ENCODE assay signal across 23 mouse cellular contexts in the genomic region with DNA sequence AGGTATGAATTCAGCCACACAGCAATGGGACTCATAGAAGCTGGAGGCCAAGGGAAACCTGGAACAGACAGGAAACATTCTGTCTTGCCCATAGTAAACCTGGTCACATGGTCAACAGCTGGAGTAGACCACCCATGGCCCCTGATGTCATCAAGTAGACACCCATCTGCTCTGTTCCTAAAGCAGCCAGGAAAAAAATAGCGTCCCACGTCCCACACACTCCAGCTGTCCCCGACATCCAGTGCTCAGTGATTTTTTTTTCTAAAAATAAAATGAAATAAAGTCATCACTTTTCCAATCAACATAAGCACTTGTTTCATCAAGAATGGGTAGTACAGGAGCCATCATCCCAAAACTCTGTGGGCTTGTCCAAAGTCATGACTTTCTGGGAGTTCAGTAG.
DNase-seq lines count a peak whose midpoint lies in the region; TF ChIP-seq lines count a peak whose summit lies in the region.
"Had no signal": no experiment of that assay in that cellular context is flagged by ENCODE, and none has a peak within 500 bp of the region (broad histone marks: within the 10 kb centered on the region; RNA-seq: fewer than 3 reads in every experiment).

No protein-coding gene starts in this region.

- H3K4me3 ChIP-seq in left cerebral cortex, adult 2 months: no peak overlapping the region
- H3K4me3 ChIP-seq: embryonic facial prominence, embryonic 12.5 days; hindbrain, embryonic 10.5 days; hindbrain, embryonic 15.5 days; limb, embryonic 13.5 days; lung, embryonic 15.5 days had no signal

- H3K27ac ChIP-seq in left cerebral cortex, adult 2 months: peak overlapping the region; percentile 79
- H3K27ac ChIP-seq: embryonic facial prominence, embryonic 12.5 days; hindbrain, embryonic 10.5 days; hindbrain, embryonic 15.5 days; limb, embryonic 13.5 days; lung, embryonic 15.5 days had no signal

- no peak for TF ChIP-seq CTCF in left cerebral cortex, adult 2 months (IDR thresholded peaks at IDR 0.05)

- DNase-seq in left cerebral cortex, adult 2 months (ENCODE audit: extremely low spot score in 1 of 2, low spot score in 2 of 2): no peak
- DNase-seq in left cerebral cortex, postnatal 10 days (ENCODE audit: extremely low spot score in 1 of 2, low spot score in 2 of 2): no peak
- DNase-seq in brain, adult 2 months (ENCODE audit: low read depth, low spot score): peak; percentile 75
- DNase-seq in left cerebral cortex, postnatal 36 days (ENCODE audit: low spot score in 2 of 2): peak; percentile 50
- DNase-seq in telencephalon, adult 2 months (ENCODE audit: low read depth, low spot score): peak; percentile 58
- no peak for DNase-seq in adrenal gland, adult (ENCODE audit: inconsistent age in 2 of 2, low spot score in 1 of 2)
- DNase-seq: adrenal gland, postnatal 10 days; B cell, adult 2 months; cerebellum, adult 11 months; cerebellum, adult 9-10 months; cerebellum, postnatal 36 days; embryo, embryonic 11 days; heart, postnatal 14 days; kidney, adult 11 months; kidney, postnatal 14 days; lung, postnatal 36 days; spleen, adult 18-20 months; thymus, postnatal 4 days had no signal

- intact Hi-C loops in left cerebral cortex, adult 2 months (cut with DNase I): loop anchor here (2.0 to 10.0 kb wide), 5 partner anchors 76 to 901 kb away; no protein-coding TSS in a partner anchor
- intact Hi-C loops in left cerebral cortex, postnatal 10 days (cut with DNase I): loop anchor here (5.0 kb wide), 1 partner anchor 996 kb away; no protein-coding TSS in a partner anchor
- intact Hi-C loops in left cerebral cortex, postnatal 36 days (cut with DNase I): loop anchor here (5.0 kb wide), 3 partner anchors 76 to 996 kb away; no protein-coding TSS in a partner anchor

Comparison
In these comparisons a context has a peak if more than half of its experiments do, and no peak if none do; other contexts are left out.
1. DNase-seq: peak in brain, adult 2 months (single experiment), left cerebral cortex, postnatal 36 days (2 of 2) and telencephalon, adult 2 months (single experiment); none in left cerebral cortex, adult 2 months (0 of 2), left cerebral cortex, postnatal 10 days (0 of 2) and adrenal gland, adult (0 of 2).